In the genomic region with DNA sequence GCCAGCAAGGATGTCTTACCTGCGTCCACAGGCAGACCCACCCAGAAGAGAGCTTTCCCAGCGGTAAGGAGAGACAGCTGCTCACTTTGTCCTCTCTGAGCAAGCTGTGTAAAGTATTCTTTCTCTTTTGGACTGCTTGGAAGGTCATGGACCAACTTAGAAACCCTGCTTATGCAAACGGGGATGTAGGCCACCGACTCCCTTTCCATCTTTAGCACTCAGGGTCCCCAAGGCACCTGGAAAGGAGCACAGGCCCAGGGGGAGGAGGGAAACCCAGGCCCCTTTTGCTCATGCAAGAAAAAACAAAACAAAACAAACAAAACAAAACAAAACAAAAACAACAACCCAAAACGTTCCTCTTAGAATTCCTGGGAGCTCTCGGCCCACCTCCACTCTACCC, we compare ENCODE assay signal across 11 mouse cellular contexts. TPM values are rescaled to one million over a fixed set of nuclear protein-coding genes. Genes with fewer than 3 reads are reported as not detected.
DNase-seq lines count a peak whose midpoint lies in the region; ATAC-seq and TF ChIP-seq lines count a peak whose summit lies in the region.
"Had no signal": no experiment of that assay in that cellular context is flagged by ENCODE, and none has a peak within 500 bp of the region (broad histone marks: within the 10 kb centered on the region; RNA-seq: fewer than 3 reads in every experiment).

Gene Hes3 (minus strand): TSS at position 101 of the 400 bp plus-strand sequence.

- peak within 1 kb of the TSS; percentile 18; the same call in 1 of the 2 replicates for H3K4me3 ChIP-seq in heart, postnatal 0 days (ENCODE audit: low read depth, low read length)
- H3K4me3 ChIP-seq in forebrain, embryonic 10.5 days: peak within 1 kb of the TSS; percentile 45
- H3K4me3 ChIP-seq in intestine, postnatal 0 days (ENCODE audit: low read depth, low read length): peak within 1 kb of the TSS; percentile 11; the same call in 1 of the 2 replicates
- peak within 1 kb of the TSS; percentile 22 for H3K4me3 ChIP-seq in neural tube, embryonic 15.5 days (replicated peaks)

- no peak for DNase-seq in heart, postnatal 0 days (ENCODE audit: low spot score)
- DNase-seq in heart, adult 18-20 months: no peak
- no peak for DNase-seq in forebrain, embryonic 10.5 days (ENCODE audit: extremely low spot score, low spot score)
- no peak for DNase-seq in left cerebral cortex, postnatal 4 days
- no peak for DNase-seq in cerebellum, adult 11 months
- DNase-seq in kidney, postnatal 36 days: no peak
- DNase-seq: adrenal gland, postnatal 25 days had no signal

- H3K4me1 ChIP-seq in heart, postnatal 0 days (ENCODE audit: control insufficient read depth, insufficient read depth): 0 out of 2 replicates have a peak, but pooled peaks cover 7% of the 10 kb centered on the region
- peaks cover 87% of the 10 kb centered on the region for H3K4me1 ChIP-seq in forebrain, embryonic 10.5 days
- no peaks in the 10 kb centered on the region for H3K4me1 ChIP-seq in intestine, postnatal 0 days (replicated peaks; ENCODE audit: control insufficient read depth, insufficient read depth, low read length)
- H3K4me1 ChIP-seq in neural tube, embryonic 15.5 days: peaks cover 62% of the 10 kb centered on the region

- H3K9ac ChIP-seq in heart, postnatal 0 days (replicated peaks; ENCODE audit: low read depth, low read length): no peak within 1 kb of the TSS
- H3K9ac ChIP-seq in intestine, postnatal 0 days (ENCODE audit: low read depth, low read length): no peak within 1 kb of the TSS
- no peak within 1 kb of the TSS for H3K9ac ChIP-seq in neural tube, embryonic 15.5 days (replicated peaks)

- ATAC-seq in heart, postnatal 0 days (ENCODE audit: insufficient read depth, low read depth): no peak
- ATAC-seq in intestine, postnatal 0 days: no peak
- no peak for ATAC-seq in neural tube, embryonic 15.5 days (ENCODE audit: low FRiP score)

- WGBS in heart, postnatal 0 days: 37% methylated on average over 6 of the region's 6 CpGs
- WGBS in forebrain, embryonic 10.5 days: 16% methylated on average over 6 of the region's 6 CpGs
- WGBS in intestine, postnatal 0 days: 49% methylated on average over 6 of the region's 6 CpGs
- 22% methylated on average over 6 of the region's 6 CpGs for WGBS in neural tube, embryonic 15.5 days

- peaks cover 61% of the 10 kb centered on the region for H3K27me3 ChIP-seq in heart, postnatal 0 days (ENCODE audit: control insufficient read depth, insufficient read depth, low read length)
- H3K27me3 ChIP-seq in forebrain, embryonic 10.5 days (ENCODE audit: poor library complexity, severe bottlenecking): peaks cover 99% of the 10 kb centered on the region
- H3K27me3 ChIP-seq in intestine, postnatal 0 days (replicated peaks; ENCODE audit: control insufficient read depth, insufficient read depth, low read length): peaks cover 58% of the 10 kb centered on the region
- H3K27me3 ChIP-seq in neural tube, embryonic 15.5 days (replicated peaks): peaks cover 80% of the 10 kb centered on the region

- no peak within 1 kb of the TSS for H3K27ac ChIP-seq in heart, postnatal 0 days (ENCODE audit: low read depth)
- peak within 1 kb of the TSS; percentile 78 for H3K27ac ChIP-seq in forebrain, embryonic 10.5 days
- H3K27ac ChIP-seq in intestine, postnatal 0 days (ENCODE audit: low read depth, low read length): no peak within 1 kb of the TSS
- H3K27ac ChIP-seq in neural tube, embryonic 15.5 days (replicated peaks): 0 out of 2 replicates have a peak within 1 kb of the TSS, but pooled peaks have one; percentile 7

- H3K9me3 ChIP-seq in heart, postnatal 0 days (replicated peaks; ENCODE audit: control insufficient read depth, low read length): no peaks in the 10 kb centered on the region
- H3K9me3 ChIP-seq in forebrain, embryonic 10.5 days: peaks cover 3% of the 10 kb centered on the region
- no peaks in the 10 kb centered on the region for H3K9me3 ChIP-seq in intestine, postnatal 0 days (ENCODE audit: control insufficient read depth)
- H3K9me3 ChIP-seq in neural tube, embryonic 15.5 days (replicated peaks): no peaks in the 10 kb centered on the region

- TF ChIP-seq EP300 in heart, postnatal 0 days (IDR thresholded peaks at IDR 0.05; ENCODE audit: low read depth): no peak

- H3K4me2 ChIP-seq in heart, postnatal 0 days (ENCODE audit: low read depth, low read length): 0 out of 2 replicates have a peak within 1 kb of the TSS, but pooled peaks have one; percentile 12
- peak within 1 kb of the TSS; percentile 43 for H3K4me2 ChIP-seq in intestine, postnatal 0 days (replicated peaks; ENCODE audit: low read depth)
- peak within 1 kb of the TSS; percentile 60 for H3K4me2 ChIP-seq in neural tube, embryonic 15.5 days

- H3K36me3 ChIP-seq in heart, postnatal 0 days (replicated peaks; ENCODE audit: control insufficient read depth, insufficient read depth, low read length): no peaks in the 10 kb centered on the region
- H3K36me3 ChIP-seq in forebrain, embryonic 10.5 days (replicated peaks): no peaks in the 10 kb centered on the region
- H3K36me3 ChIP-seq in intestine, postnatal 0 days (ENCODE audit: control insufficient read depth, insufficient read depth): no peaks in the 10 kb centered on the region; the same call in 1 of the 2 replicates
- no peaks in the 10 kb centered on the region for H3K36me3 ChIP-seq in neural tube, embryonic 15.5 days

- intact Hi-C loops in left cerebral cortex, postnatal 4 days (cut with DNase I): no loop called here

- TF ChIP-seq CTCF in heart, postnatal 0 days (IDR thresholded peaks at IDR 0.05; ENCODE audit: low read depth): no peak
- no peak for TF ChIP-seq CTCF in intestine, postnatal 0 days (IDR thresholded peaks at IDR 0.05; ENCODE audit: low read depth)

RNA-seq across cellular contexts. Expression of gene Hes3, which starts in this region (rescaled TPM):
- total RNA-seq in heart, postnatal 0 days (2014; rRNA removed; ENCODE audit: low replicate concordance): not detected in 2 replicates
- not detected in 2 replicates for polyA plus RNA-seq in heart, postnatal 0 days (2015; fragmentation: Nextera tagmentation; extraction: Ambion mirVana)
- total RNA-seq in heart, adult 18-20 months (2021): not detected
- polyA plus RNA-seq in forebrain, embryonic 10.5 days (2016; fragmentation: Nextera tagmentation; extraction: Ambion mirVana): 0.38 and 0.92 TPM in 2 replicates
- polyA plus RNA-seq in intestine, postnatal 0 days (2015; fragmentation: Nextera tagmentation; extraction: Ambion mirVana): not detected in 2 replicates
- 0.19 and 0.29 TPM in 2 replicates for polyA plus RNA-seq in neural tube, embryonic 15.5 days (2015; fragmentation: Nextera tagmentation; extraction: Ambion mirVana)
- total RNA-seq in left cerebral cortex, postnatal 4 days (2021): under 1 TPM in 1 of 2 experiments, not detected in 1; 0.20 TPM
- total RNA-seq: adrenal gland, postnatal 25 days; layer of hippocampus, postnatal 14 days had no signal
- polyA plus RNA-seq: gonadal fat pad, adult 2 months had no signal

Comparison
In these comparisons a context has a peak if more than half of its experiments do, and no peak if none do; other contexts are left out.
1. H3K27ac ChIP-seq: peak in forebrain, embryonic 10.5 days (single experiment) and neural tube, embryonic 15.5 days (single experiment); none in heart, postnatal 0 days (single experiment) and intestine, postnatal 0 days (single experiment).
2. Peak in every context shown above with its lines, with median percentiles within 50 percentile points of each other: H3K4me2 ChIP-seq and H3K4me3 ChIP-seq.